Mouse (Mus musculus) cerebellum, adult 2 months (tissue): ENCODE data around the gene Ppp3ca. TPM values are rescaled to one million over a fixed set of nuclear protein-coding genes. Genes with fewer than 3 reads are reported as not detected.
A peak's percentile ranks its signal among the peaks of the same experiment; 100 is the strongest.

Experiments
- DNase-seq, 2 experiments: peaks; one replicate each; pipeline ENCODE4 v3.0.0; 2021
- H3K27ac ChIP-seq: fragments of 200-500 bp; 2 replicates; pipeline ENCODE4 v1.5.1; 2012; ENCODE audit warnings: low read length, control low read depth, inconsistent platforms; ENCODE audit not compliant: insufficient read depth
- H3K27me3 ChIP-seq: fragments of 200-500 bp; 2 replicates; pipeline ENCODE4 v1.6.1; 2012; ENCODE audit warnings: inconsistent platforms, mild to moderate bottlenecking, low read length, moderate library complexity; ENCODE audit not compliant: control insufficient read depth, insufficient read depth
- H3K4me1 ChIP-seq: fragments of 200-500 bp; 2 replicates; pipeline ENCODE4 v1.6.1; 2011; ENCODE audit warnings: low read length; ENCODE audit not compliant: control insufficient read depth, insufficient read depth
- H3K4me3 ChIP-seq: fragments of 200-500 bp; replicated peaks from 2 replicates; pipeline ENCODE3; 2011; ENCODE audit warnings: mild to moderate bottlenecking, low read depth, low read length, control low read depth; ENCODE audit not compliant: insufficient read depth
- CTCF ChIP-seq: fragments of 200-500 bp; IDR thresholded peaks from 2 replicates; pipeline ENCODE4 v1.5.1; 2011; ENCODE audit warnings: low read depth, mild to moderate bottlenecking, control low read depth, low read length, moderate library complexity, borderline replicate concordance; ENCODE audit not compliant: insufficient read depth
- POLR2A ChIP-seq: fragments of 200-500 bp; IDR thresholded peaks from 2 replicates; pipeline ENCODE4 v1.6.1; 2011; ENCODE audit warnings: low read length, control low read depth, borderline replicate concordance; ENCODE audit not compliant: insufficient read depth
- WGBS: fragments of 180-500 bp; shearing (Covaris S2); methylation state at CpG from one replicate; pipeline ENCODE4 v1.1.7; 2018; 5-methylcytosine and 5-hydroxymethylcytosine counted together
- polyA plus RNA-seq: library from polyadenylated mRNA; depleted of rRNA; stranded (reverse); fragments of >200 nt; gene quantifications from 2 replicates; pipeline ENCODE4 v1.2.3, GENCODE M21; 2012

Gene Ppp3ca
- polyA plus RNA-seq, 1 experiment = 334 TPM

- TF ChIP-seq CTCF (no peak), POLR2A (no peak)
- Histone ChIP-seq H3K27me3 (no peaks in the 10 kb centered on the region), H3K4me1 (peaks cover 31% of the 10 kb centered on the region; the same call in 1 of the 2 replicates), H3K4me3 (no peak overlapping the region), H3K27ac (peak overlapping the region; percentile 49; the same call in 1 of the 2 replicates)
- DNase-seq = peak; percentile 87 to 95
- 3% methylated on average over 2 of the region's 2 CpGs for WGBS
Measured at GRCm38 (mm10) chr3:136793411-136793810, 123.5 kb downstream of the Ppp3ca start.

- WGBS = 78% methylated on average over 7 of the region's 7 CpGs
- Histone ChIP-seq H3K4me1 (peaks cover 31% of the 10 kb centered on the region; the same call in 1 of the 2 replicates), H3K27ac (no peak overlapping the region), H3K27me3 (no peaks in the 10 kb centered on the region), H3K4me3 (no peak overlapping the region)
- TF ChIP-seq CTCF = no peak
- TF ChIP-seq POLR2A = no peak
- no peak for DNase-seq
Measured at GRCm38 (mm10) chr3:136794426-136795217, 124.7 kb downstream of the Ppp3ca start.

- TF ChIP-seq POLR2A = no peak
- no peak for TF ChIP-seq CTCF
- Histone ChIP-seq H3K27me3 (no peaks in the 10 kb centered on the region), H3K4me1 (peaks cover 12% of the 10 kb centered on the region; the same call in 1 of the 2 replicates), H3K4me3 (no peak overlapping the region), H3K27ac (no peak overlapping the region)
- 84% methylated on average over 3 of the region's 3 CpGs for WGBS
- DNase-seq = no peak
Measured at GRCm38 (mm10) chr3:136798896-136799295, 129.0 kb downstream of the Ppp3ca start.

GRCm38 (mm10) chr3:136802595-136802994 is 132.7 kb downstream of the Ppp3ca start:
- 13% methylated on average over 4 of the region's 4 CpGs for WGBS
- no peak overlapping the region for H3K27ac ChIP-seq
- TF ChIP-seq CTCF = no peak
- TF ChIP-seq POLR2A = no peak

GRCm38 (mm10) chr3:136805897-136806296 is 136.0 kb downstream of the Ppp3ca start:
- 93% methylated on average over 4 of the region's 4 CpGs for WGBS
- TF ChIP-seq CTCF (no peak), POLR2A (no peak)
- Histone ChIP-seq H3K4me1 (peaks cover 3% of the 10 kb centered on the region; the same call in 1 of the 2 replicates), H3K27ac (no peak overlapping the region), H3K27me3 (no peaks in the 10 kb centered on the region), H3K4me3 (no peak overlapping the region)
- no peak for DNase-seq

More at GRCm38 (mm10) chr3:136802595-136802994, 132.7 kb downstream of the Ppp3ca start:
- H3K27me3 ChIP-seq = no peaks in the 10 kb centered on the region
- H3K4me3 ChIP-seq = no peak overlapping the region
- H3K4me1 ChIP-seq = peaks cover 5% of the 10 kb centered on the region; the same call in 1 of the 2 replicates
- DNase-seq = peak; percentile 60 to 72

- no peaks in the 10 kb centered on the region for H3K27me3 ChIP-seq
- peaks cover 13% of the 10 kb centered on the region; the same call in 1 of the 2 replicates for H3K4me1 ChIP-seq
- TF ChIP-seq CTCF = no peak
- no peak for TF ChIP-seq POLR2A
- no peak for DNase-seq
- H3K27ac ChIP-seq = no peak overlapping the region
- 74% methylated on average over 3 of the region's 3 CpGs for WGBS
- no peak overlapping the region for H3K4me3 ChIP-seq
Measured at GRCm38 (mm10) chr3:136810271-136810670, 140.3 kb downstream of the Ppp3ca start.

GRCm38 (mm10) chr3:136812162-136812561 is 142.2 kb downstream of the Ppp3ca start:
- no peak for DNase-seq
- H3K4me1 ChIP-seq = peaks cover 10% of the 10 kb centered on the region; the same call in 1 of the 2 replicates
- 86% methylated on average over 6 of the region's 6 CpGs for WGBS
- H3K27ac ChIP-seq = no peak overlapping the region
- H3K27me3 ChIP-seq = no peaks in the 10 kb centered on the region
- TF ChIP-seq CTCF (no peak), POLR2A (no peak)
- H3K4me3 ChIP-seq = no peak overlapping the region

- Histone ChIP-seq H3K4me1 (peaks cover 10% of the 10 kb centered on the region; the same call in 1 of the 2 replicates), H3K27me3 (no peaks in the 10 kb centered on the region), H3K4me3 (no peak overlapping the region), H3K27ac (no peak overlapping the region)
- WGBS = 78% methylated on average over 2 of the region's 2 CpGs
- no peak for DNase-seq
- TF ChIP-seq CTCF (no peak), POLR2A (no peak)
Measured at GRCm38 (mm10) chr3:136812791-136813190, 142.9 kb downstream of the Ppp3ca start.
